ENCODE assay signal across 1 mouse cellular context in the genomic region with DNA sequence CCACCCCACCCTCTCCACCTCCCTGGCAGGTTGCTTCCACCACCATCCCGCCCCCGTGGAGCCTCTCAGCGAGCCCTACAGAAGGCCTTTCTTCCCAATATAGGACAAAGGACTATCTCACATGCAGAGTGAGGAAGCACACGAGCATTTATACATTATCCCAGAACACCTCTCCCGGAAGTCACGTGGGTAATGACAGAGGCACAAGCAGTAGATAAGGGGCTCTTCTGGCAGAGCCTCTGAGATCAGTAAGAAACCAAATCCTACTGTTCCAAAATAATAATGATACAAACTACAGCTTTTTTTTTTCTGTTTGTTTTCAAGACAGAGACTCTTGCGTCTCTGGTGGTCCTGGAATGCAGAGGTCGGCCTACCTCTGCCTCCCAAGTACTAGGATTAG.
A peak's percentile ranks its signal among the peaks of the same experiment; 100 is the strongest.
TF ChIP-seq lines count a peak whose summit lies in the region.

No protein-coding gene starts in this region.

TF ChIP-seq in MEL, 35 proteins besides CTCF, POLR2A, EP300 and RAD21 (continued from another document):
- TF ChIP-seq MAFK (IDR thresholded peaks at IDR 0.05; ENCODE audit: borderline replicate concordance, low read depth, low read length) (no peak), TCF12 (IDR thresholded peaks at IDR 0.05; ENCODE audit: low read depth, low read length) (peak; percentile 44; the same call in 1 of the 2 replicates), USF2 (IDR thresholded peaks at IDR 0.05; ENCODE audit: borderline replicate concordance in 1 of 2, insufficient read depth in 1 of 2, low read depth in 1 of 2, low read length in 2 of 2) (peak; percentile 87 to 88), USF1 (IDR thresholded peaks at IDR 0.05; ENCODE audit: low read depth, low read length) (peak; percentile 97), E2F4 (IDR thresholded peaks at IDR 0.05; ENCODE audit: borderline replicate concordance, low read depth, low read length) (no peak), NRF1 (IDR thresholded peaks at IDR 0.05; ENCODE audit: insufficient read depth, low read depth, low read length, poor library complexity, severe bottlenecking) (no peak), SIN3A (IDR thresholded peaks at IDR 0.05; ENCODE audit: low read length) (no peak)
